Mouse (Mus musculus) neutrophil, adult 5-6 weeks (primary cell): ENCODE measurements at regions not wholly inside any gene's neighbourhood (a gene's known extent, or its start where the extent isn't known, plus 50 kb on each side); places are given as distances from the start of the nearest gene placed in this dataset.
"Not testable (repeated sequence)": the region's sequence is repeated elsewhere in the genome, so short reads cannot be mapped to it uniquely, and the experiment has no call there.

ENCODE experiments used
- ATAC-seq: fragments of 151-379, 151-347 bp; 2 replicates; pipeline ENCODE4 v1.8.0; 2017; ENCODE audit warnings: mild to moderate bottlenecking, moderate TSS enrichment; ENCODE audit not compliant: insufficient number of reproducible peaks, poor library complexity, low FRiP score, severe bottlenecking; ENCODE audit errors: extremely low read depth

- ATAC-seq: peak; percentile 94
These were observed 78.2 kb upstream of the Atxn1 start for GRCm38 (mm10) chr13:46043016-46043415.

GRCm38 (mm10) chr13:46042224-46042623 is 77.4 kb upstream of the Atxn1 start:
- no peak for ATAC-seq

- ATAC-seq: no peak
These were observed 76.7 kb upstream of the Atxn1 start for GRCm38 (mm10) chr13:46041475-46041874.

GRCm38 (mm10) chr13:46040062-46040461 is 75.3 kb upstream of the Atxn1 start:
- no peak for ATAC-seq

- no peak for ATAC-seq
These were observed 73.9 kb upstream of the Atxn1 start for GRCm38 (mm10) chr13:46038441-46039331.

- no peak for ATAC-seq
These were observed 67.5 kb upstream of the Atxn1 start for GRCm38 (mm10) chr13:46032281-46032680.

- ATAC-seq: no peak
These were observed 61.2 kb upstream of the Atxn1 start for GRCm38 (mm10) chr13:46026018-46026417.

- ATAC-seq: no peak
These were observed 58.8 kb upstream of the Atxn1 start for GRCm38 (mm10) chr13:46023630-46024041.

- no peak for ATAC-seq
These were observed 58.4 kb upstream of the Atxn1 start for GRCm38 (mm10) chr13:46023187-46023586.

- ATAC-seq: peak; percentile 39; the same call in 1 of the 2 replicates
These were observed 56.4 kb upstream of the Atxn1 start for GRCm38 (mm10) chr13:46020945-46021835.

- no peak for ATAC-seq
These were observed 54.8 kb upstream of the Atxn1 start for GRCm38 (mm10) chr13:46019431-46020166.

- no peak for ATAC-seq
These were observed 54.2 kb upstream of the Atxn1 start for GRCm38 (mm10) chr13:46018903-46019430.

- ATAC-seq: no peak
These were observed 52.9 kb upstream of the Atxn1 start for GRCm38 (mm10) chr13:46017742-46018141.

GRCm38 (mm10) chr13:46017011-46017410 is 52.2 kb upstream of the Atxn1 start:
- ATAC-seq: not testable (repeated sequence)

- no peak for ATAC-seq
These were observed 50.4 kb upstream of the Atxn1 start for GRCm38 (mm10) chr13:46015231-46015630.

GRCm38 (mm10) chr13:46014637-46015036 is 49.8 kb upstream of the Atxn1 start:
- no peak for ATAC-seq
